Mouse (Mus musculus) midbrain, embryonic 10.5 days (tissue): ENCODE data around the gene Gm11492. TPM values are rescaled to one million over a fixed set of nuclear protein-coding genes. Genes with fewer than 3 reads are reported as not detected.

Experiments used
- DNase-seq: peaks from one replicate; pipeline ENCODE4 v3.0.0-alpha.2; 2017; ENCODE audit warnings: low spot score
- H3K27ac ChIP-seq: fragments of 300-500 bp; sonication (generic); replicated peaks from 2 replicates; pipeline ENCODE4 v1.5.1; 2016; ENCODE audit warnings: mild to moderate bottlenecking
- H3K27me3 ChIP-seq: fragments of 300-500 bp; sonication (generic); 2 replicates; pipeline ENCODE4 v1.6.1; 2016; ENCODE audit warnings: low read depth, mild to moderate bottlenecking; ENCODE audit not compliant: poor library complexity, severe bottlenecking
- H3K36me3 ChIP-seq: fragments of 300-500 bp; sonication (generic); 2 replicates; pipeline ENCODE4 v1.6.1; 2016; ENCODE audit warnings: mild to moderate bottlenecking, moderate library complexity
- H3K4me1 ChIP-seq: fragments of 300-500 bp; sonication (generic); 2 replicates; pipeline ENCODE4 v1.6.1; 2016
- H3K4me3 ChIP-seq: fragments of 300-500 bp; sonication (generic); 2 replicates; pipeline ENCODE4 v1.5.1; 2016; ENCODE audit warnings: mild to moderate bottlenecking, moderate library complexity
- H3K9me3 ChIP-seq: fragments of 300-500 bp; sonication (generic); replicated peaks from 2 replicates; pipeline ENCODE4 v1.6.1; 2016; ENCODE audit warnings: mild to moderate bottlenecking
- WGBS: fragments of 180-500 bp; shearing (Covaris S2); methylation state at CpG from one replicate; pipeline ENCODE4 v1.1.7; 2016; 5-methylcytosine and 5-hydroxymethylcytosine counted together
- polyA plus RNA-seq: library from polyadenylated mRNA; unstranded; fragments of >200 nt; fragmentation: Nextera tagmentation; extraction: Ambion mirVana; gene quantifications from 2 replicates; pipeline ENCODE4 v1.2.1, GENCODE M21; 2016

Gene Gm11492
- polyA plus RNA-seq, result not detected in 2 replicates

DNA sequence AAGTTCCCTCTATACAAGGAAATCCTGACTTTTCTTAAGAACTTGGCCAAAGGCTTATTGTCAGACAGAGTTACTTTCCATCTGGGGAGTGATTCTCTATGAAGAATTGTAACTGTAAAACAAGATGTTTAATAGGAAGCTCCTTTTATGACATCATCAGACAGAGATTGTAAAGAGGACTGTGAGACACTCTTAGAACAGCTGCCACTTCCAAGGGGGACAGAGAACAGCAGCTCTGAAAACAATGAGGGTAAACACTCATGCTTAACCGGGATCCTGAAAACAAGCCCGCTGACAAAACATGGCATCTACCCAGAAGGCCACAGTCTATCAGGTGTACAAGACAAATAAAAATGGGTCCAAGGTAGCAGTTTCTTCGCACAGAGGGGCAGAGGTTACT is at the start of gene Gm11492:
TSS of gene Gm11492 (plus strand) at position 153 of the 400 bp plus-strand sequence.
- no peak for DNase-seq
- Histone ChIP-seq H3K4me1 (0 out of 2 replicates have a peak, but pooled peaks cover 9% of the 10 kb centered on the region), H3K4me3 (no peak within 1 kb of the TSS), H3K27ac (no peak within 1 kb of the TSS), H3K36me3 (no peaks in the 10 kb centered on the region), H3K27me3 (no peaks in the 10 kb centered on the region), H3K9me3 (no peaks in the 10 kb centered on the region)
- 84% methylated on average over 3 of the region's 3 CpGs for WGBS

- DNase-seq, result peak; percentile 18
- no peaks in the 10 kb centered on the region for H3K36me3 ChIP-seq
- no peak overlapping the region for H3K27ac ChIP-seq
- 11% methylated on average over 2 of the region's 2 CpGs for WGBS
- H3K9me3 ChIP-seq, result no peaks in the 10 kb centered on the region
- H3K4me3 ChIP-seq, result no peak overlapping the region
- H3K27me3 ChIP-seq, result no peaks in the 10 kb centered on the region
- peaks cover 5% of the 10 kb centered on the region for H3K4me1 ChIP-seq
Measured at GRCm38 (mm10) chr11:87519260-87519659, 47.2 kb upstream of the Gm11492 start.

DNA sequence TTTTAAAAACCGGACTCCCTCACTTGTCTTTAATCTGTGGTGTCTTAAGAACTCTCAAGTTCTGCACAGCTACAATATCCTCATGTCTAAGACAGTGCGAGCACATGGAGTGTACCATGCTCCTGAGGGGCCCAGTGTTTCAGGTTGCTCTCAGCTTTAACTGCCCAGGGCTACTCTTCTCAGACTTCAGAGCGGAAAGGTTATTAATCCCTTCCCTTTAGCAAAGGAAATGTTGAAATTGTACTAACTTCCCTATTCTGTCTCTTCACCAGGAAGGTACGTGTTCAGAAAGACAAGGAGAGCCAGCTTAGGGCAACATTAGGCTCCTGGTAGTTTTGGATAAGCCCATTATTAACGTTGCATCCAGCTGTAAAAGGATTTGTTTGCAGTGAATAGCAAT is 43.0 kb upstream of the Gm11492 start:
- Histone ChIP-seq H3K4me3 (no peak overlapping the region), H3K36me3 (no peaks in the 10 kb centered on the region), H3K4me1 (peaks cover 11% of the 10 kb centered on the region), H3K27me3 (no peaks in the 10 kb centered on the region), H3K9me3 (no peaks in the 10 kb centered on the region), H3K27ac (no peak overlapping the region)
- no peak for DNase-seq
- 68% methylated on average over 5 of the region's 5 CpGs for WGBS

- DNase-seq, result no peak
- no peak overlapping the region for H3K4me3 ChIP-seq
- H3K9me3 ChIP-seq, result no peaks in the 10 kb centered on the region
- peaks cover 11% of the 10 kb centered on the region for H3K4me1 ChIP-seq
- no peaks in the 10 kb centered on the region for H3K27me3 ChIP-seq
- no peak overlapping the region for H3K27ac ChIP-seq
- no peaks in the 10 kb centered on the region for H3K36me3 ChIP-seq
Measured at GRCm38 (mm10) chr11:87523967-87524366, 42.5 kb upstream of the Gm11492 start.

DNA sequence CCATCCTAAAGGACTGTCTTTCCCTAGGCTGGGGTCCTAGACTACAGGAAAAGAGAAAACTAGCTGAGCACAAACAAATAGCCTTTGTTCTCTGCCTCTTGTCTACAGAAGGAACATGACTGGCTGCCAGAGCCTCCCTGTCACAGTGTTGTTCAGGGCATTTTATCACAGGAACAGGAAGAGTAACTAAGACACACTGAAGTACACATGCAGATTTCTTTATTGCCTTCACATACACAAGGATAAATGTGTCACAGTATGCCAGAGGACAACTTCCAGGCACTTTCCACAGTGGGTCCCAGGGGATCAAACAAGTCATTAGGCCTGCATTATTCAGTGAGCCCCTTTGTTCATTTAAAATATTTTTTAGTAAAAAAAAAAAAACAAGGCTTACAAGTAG is 41.7 kb upstream of the Gm11492 start:
- no peak for DNase-seq
- Histone ChIP-seq H3K4me1 (peaks cover 11% of the 10 kb centered on the region), H3K27me3 (no peaks in the 10 kb centered on the region), H3K36me3 (no peaks in the 10 kb centered on the region), H3K27ac (no peak overlapping the region), H3K9me3 (no peaks in the 10 kb centered on the region), H3K4me3 (no peak overlapping the region)

GRCm38 (mm10) chr11:87527364-87527763 is 39.1 kb upstream of the Gm11492 start:
- peaks cover 11% of the 10 kb centered on the region for H3K4me1 ChIP-seq
- DNase-seq, result no peak
- no peak overlapping the region for H3K27ac ChIP-seq
- 87% methylated on average over 3 of the region's 3 CpGs for WGBS
- no peaks in the 10 kb centered on the region for H3K36me3 ChIP-seq
- H3K9me3 ChIP-seq, result no peaks in the 10 kb centered on the region
- H3K4me3 ChIP-seq, result no peak overlapping the region
- H3K27me3 ChIP-seq, result no peaks in the 10 kb centered on the region

DNA sequence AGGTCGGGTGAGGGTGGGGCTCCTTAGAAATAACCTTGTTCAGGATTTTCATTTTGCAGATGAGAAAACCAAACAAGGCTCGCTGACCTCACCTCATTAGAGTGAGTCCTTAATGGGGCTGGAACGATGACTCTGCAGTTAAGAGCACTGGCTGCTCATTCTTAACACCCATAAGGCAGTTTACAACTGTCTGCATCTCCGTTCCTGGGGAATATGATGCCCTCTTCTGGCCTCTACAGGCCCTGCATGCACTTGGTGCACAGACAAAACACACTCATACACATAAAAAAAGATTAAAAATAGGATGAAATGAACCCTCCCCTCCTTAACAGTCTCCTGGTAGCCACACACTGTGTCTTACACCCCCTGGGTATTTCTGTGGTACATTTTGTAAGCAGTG is 38.5 kb upstream of the Gm11492 start:
- H3K27ac ChIP-seq, result no peak overlapping the region
- H3K9me3 ChIP-seq, result no peaks in the 10 kb centered on the region
- H3K27me3 ChIP-seq, result no peaks in the 10 kb centered on the region
- WGBS, result 64% methylated on average over 4 of the region's 4 CpGs
- H3K4me3 ChIP-seq, result no peak overlapping the region
- DNase-seq, result no peak
- H3K36me3 ChIP-seq, result no peaks in the 10 kb centered on the region
- peaks cover 11% of the 10 kb centered on the region for H3K4me1 ChIP-seq

DNA sequence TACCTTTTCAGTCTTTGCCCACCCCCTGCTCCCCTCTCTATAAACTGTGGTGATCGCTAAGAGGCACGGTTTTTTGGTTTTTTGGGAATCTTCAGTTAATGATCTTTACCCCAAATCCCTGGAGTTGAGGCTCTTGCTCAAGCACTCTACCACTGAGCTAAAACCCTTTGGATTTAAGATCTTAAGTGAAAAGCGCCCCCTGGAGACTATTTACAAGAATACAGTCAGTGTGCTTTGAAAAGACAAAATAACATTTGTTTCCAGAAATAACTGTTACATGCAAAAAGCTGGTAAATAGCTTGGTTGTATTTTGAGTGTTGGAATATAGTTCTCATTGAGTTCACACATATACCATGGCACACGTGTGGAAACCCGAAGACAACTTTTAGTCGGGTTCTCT is 34.8 kb upstream of the Gm11492 start:
- Histone ChIP-seq H3K36me3 (no peaks in the 10 kb centered on the region), H3K4me3 (no peak overlapping the region), H3K4me1 (no peaks in the 10 kb centered on the region), H3K27me3 (no peaks in the 10 kb centered on the region), H3K9me3 (no peaks in the 10 kb centered on the region), H3K27ac (no peak overlapping the region)
- no peak for DNase-seq
- WGBS, result 49% methylated on average over 6 of the region's 6 CpGs

DNA sequence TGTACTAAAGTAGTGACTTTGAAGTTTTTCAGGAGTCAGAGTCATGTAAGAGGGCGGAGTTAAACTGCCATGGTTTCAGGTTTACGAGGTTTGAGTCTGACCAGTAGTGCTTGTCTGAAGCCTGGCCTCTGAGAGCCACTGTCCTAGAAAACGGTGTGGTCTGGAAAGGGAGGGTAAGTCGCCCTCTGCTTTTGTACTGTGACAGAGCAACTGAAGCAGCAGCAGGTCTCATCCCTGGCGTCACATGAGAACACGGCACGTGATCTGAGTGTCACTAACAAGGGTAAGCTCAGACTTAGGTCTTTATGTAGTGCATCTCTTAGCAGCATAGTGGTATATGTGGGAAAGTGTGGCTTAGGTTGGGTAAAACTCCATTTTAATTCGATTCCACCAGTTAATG is 24.2 kb upstream of the Gm11492 start:
- H3K36me3 ChIP-seq, result no peaks in the 10 kb centered on the region

DNA sequence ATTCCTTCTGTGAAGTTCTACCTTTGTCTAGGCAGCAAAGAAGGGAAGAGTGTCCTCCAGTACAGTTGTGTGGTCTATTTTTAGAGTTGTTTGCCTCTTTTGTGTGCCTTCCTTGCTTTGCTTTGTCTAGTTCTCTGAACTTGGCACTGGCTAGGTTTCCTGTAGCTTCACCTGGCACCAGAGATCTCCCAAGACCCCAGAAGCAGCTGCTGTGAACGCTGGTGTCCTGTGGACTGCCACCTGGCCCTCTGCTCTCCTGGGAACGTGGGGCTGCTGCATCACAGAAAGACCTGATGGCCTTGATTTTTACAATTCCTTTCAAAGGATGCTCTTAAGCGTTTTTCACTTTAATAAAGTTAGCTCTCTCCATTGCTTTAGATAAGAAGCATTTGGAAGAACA is 23.5 kb upstream of the Gm11492 start:
- H3K36me3 ChIP-seq, result no peaks in the 10 kb centered on the region
- no peak overlapping the region for H3K4me3 ChIP-seq
- H3K9me3 ChIP-seq, result no peaks in the 10 kb centered on the region
- no peaks in the 10 kb centered on the region for H3K27me3 ChIP-seq
- H3K27ac ChIP-seq, result no peak overlapping the region
- WGBS, result 74% methylated on average over 3 of the region's 3 CpGs
- no peak for DNase-seq
- no peaks in the 10 kb centered on the region for H3K4me1 ChIP-seq

More for the DNA sequence above, 24.2 kb upstream of the Gm11492 start:
- DNase-seq, result no peak
- H3K4me1 ChIP-seq, result no peaks in the 10 kb centered on the region
- WGBS, result 43% methylated on average over 8 of the region's 8 CpGs
- H3K9me3 ChIP-seq, result no peaks in the 10 kb centered on the region
- H3K4me3 ChIP-seq, result no peak overlapping the region
- H3K27ac ChIP-seq, result no peak overlapping the region
- H3K27me3 ChIP-seq, result no peaks in the 10 kb centered on the region

GRCm38 (mm10) chr11:87553342-87553741 is 13.1 kb upstream of the Gm11492 start:
- no peaks in the 10 kb centered on the region for H3K9me3 ChIP-seq
- H3K27ac ChIP-seq, result no peak overlapping the region
- no peak for DNase-seq
- no peaks in the 10 kb centered on the region for H3K36me3 ChIP-seq
- peaks cover 18% of the 10 kb centered on the region for H3K4me1 ChIP-seq
- H3K27me3 ChIP-seq, result no peaks in the 10 kb centered on the region
- no peak overlapping the region for H3K4me3 ChIP-seq
- WGBS, result 80% methylated on average over 4 of the region's 4 CpGs

DNA sequence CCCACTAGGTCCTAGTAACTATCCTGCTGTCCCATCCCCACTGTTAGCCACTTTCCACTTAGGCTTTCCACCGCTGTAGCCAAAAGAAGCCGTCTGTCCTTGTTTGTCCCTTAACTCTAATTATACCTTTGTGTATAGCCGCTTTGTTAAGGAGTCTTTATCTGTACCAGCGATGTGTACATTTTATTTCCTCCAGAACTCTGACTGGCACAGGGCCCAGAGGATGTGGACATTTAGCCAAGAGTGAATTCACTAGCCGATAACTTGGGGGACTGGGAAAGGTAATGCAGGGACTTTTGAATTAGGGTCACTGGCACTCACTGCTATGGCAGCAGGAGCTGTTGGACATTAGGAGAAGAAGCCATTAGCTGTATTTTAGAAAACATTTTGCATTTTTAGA is 12.1 kb upstream of the Gm11492 start:
- H3K27me3 ChIP-seq, result no peaks in the 10 kb centered on the region
- H3K27ac ChIP-seq, result no peak overlapping the region
- no peaks in the 10 kb centered on the region for H3K9me3 ChIP-seq
- 71% methylated on average over 5 of the region's 5 CpGs for WGBS
- H3K4me1 ChIP-seq, result peaks cover 18% of the 10 kb centered on the region
- H3K36me3 ChIP-seq, result no peaks in the 10 kb centered on the region
- H3K4me3 ChIP-seq, result no peak overlapping the region
- DNase-seq, result no peak

DNA sequence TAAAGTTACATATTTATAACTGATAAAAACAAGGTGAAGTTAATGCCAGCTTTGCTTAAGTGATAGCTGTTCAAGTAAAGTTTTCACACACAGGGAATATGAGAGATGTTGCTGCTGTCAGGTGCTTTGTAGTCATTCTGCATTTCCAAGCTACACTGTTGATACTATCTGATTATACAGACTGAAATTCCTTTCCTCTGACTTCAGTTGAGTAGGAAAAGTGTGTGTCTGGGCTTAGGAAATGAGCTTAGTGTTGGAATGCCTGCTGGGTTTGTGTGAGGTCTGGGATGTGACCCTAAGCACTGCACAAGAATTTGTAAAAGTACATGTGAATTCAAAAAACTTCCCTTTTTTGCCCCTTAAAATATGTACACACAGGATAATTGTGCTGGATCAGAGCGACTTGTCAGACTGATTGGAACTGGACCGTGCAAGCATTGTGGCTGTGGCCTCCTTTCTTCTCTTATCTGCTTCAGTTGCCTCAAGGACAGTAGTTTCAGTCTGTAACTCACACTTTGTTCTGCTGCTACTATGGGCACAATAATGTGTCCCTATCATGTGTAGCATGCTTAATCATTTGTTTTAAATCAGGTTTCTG is 11.2 kb upstream of the Gm11492 start:
- WGBS, result 52% methylated on average over 2 of the region's 2 CpGs
- no peak overlapping the region for H3K27ac ChIP-seq
- no peak for DNase-seq
- peaks cover 18% of the 10 kb centered on the region for H3K4me1 ChIP-seq
- no peaks in the 10 kb centered on the region for H3K27me3 ChIP-seq
- H3K4me3 ChIP-seq, result no peak overlapping the region
- no peaks in the 10 kb centered on the region for H3K36me3 ChIP-seq
- no peaks in the 10 kb centered on the region for H3K9me3 ChIP-seq

DNA sequence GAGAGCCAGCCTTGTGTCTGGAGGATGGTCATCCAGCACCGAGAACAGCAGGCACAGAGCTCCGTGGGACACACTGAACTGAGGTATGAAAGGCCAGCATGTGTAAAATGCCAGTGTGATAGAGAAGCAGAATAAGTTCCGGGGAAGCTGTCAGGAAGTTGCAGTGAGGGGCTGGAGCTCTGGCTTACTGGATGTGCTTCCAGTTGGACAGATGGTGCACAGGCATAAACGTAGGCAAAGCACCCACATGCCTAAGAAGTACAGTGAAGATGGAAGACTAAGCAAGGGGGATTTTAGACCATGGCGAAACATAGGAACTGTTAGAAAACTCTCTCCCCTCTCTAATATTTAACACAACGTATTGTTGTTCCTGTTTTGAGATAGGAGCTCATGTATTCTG is 5.2 kb upstream of the Gm11492 start:
- no peaks in the 10 kb centered on the region for H3K27me3 ChIP-seq
- no peak overlapping the region for H3K4me3 ChIP-seq
- no peak for DNase-seq
- no peak overlapping the region for H3K27ac ChIP-seq
- H3K36me3 ChIP-seq, result no peaks in the 10 kb centered on the region
- no peaks in the 10 kb centered on the region for H3K9me3 ChIP-seq
- WGBS, result 83% methylated on average over 6 of the region's 6 CpGs
- H3K4me1 ChIP-seq, result no peaks in the 10 kb centered on the region
